Mouse (Mus musculus): ENCODE measurements around the gene Hibadh. TPM values are rescaled to one million over a fixed set of nuclear protein-coding genes. Genes with fewer than 3 reads are reported as not detected.

Hibadh gene
- total RNA-seq, 2 experiments from 2014 or later: 44.1 to 50.1 TPM

- peak in 1 of 2 experiments; percentile 72 for DNase-seq (ENCODE audit: low spot score in 2 of 2)
Measured at GRCm38 (mm10) chr6:52577270-52577669, 62.9 kb downstream of the Hibadh start.

- DNase-seq (ENCODE audit: low spot score in 2 of 2): no peak
Measured at GRCm38 (mm10) chr6:52568706-52569105, 71.5 kb downstream of the Hibadh start.

- peak in 1 of 2 experiments; percentile 15 for DNase-seq (ENCODE audit: low spot score in 2 of 2)
Measured at GRCm38 (mm10) chr6:52567327-52568299, 72.6 kb downstream of the Hibadh start.

- no peak for DNase-seq (ENCODE audit: low spot score in 2 of 2)
Measured at GRCm38 (mm10) chr6:52565210-52565609, 75.0 kb downstream of the Hibadh start.

GRCm38 (mm10) chr6:52562994-52563393 lies 77.2 kb downstream of the Hibadh start:
- no peak for DNase-seq (ENCODE audit: low spot score in 2 of 2)

GRCm38 (mm10) chr6:52559041-52559440 lies 81.1 kb downstream of the Hibadh start:
- DNase-seq (ENCODE audit: low spot score in 2 of 2): no peak

- DNase-seq (ENCODE audit: low spot score in 2 of 2): no peak
Measured at GRCm38 (mm10) chr6:52544376-52544775, 95.8 kb downstream of the Hibadh start.

- DNase-seq (ENCODE audit: low spot score in 2 of 2): no peak
Measured at GRCm38 (mm10) chr6:52542464-52542863, 97.7 kb downstream of the Hibadh start.

- DNase-seq (ENCODE audit: low spot score in 2 of 2): no peak
Measured at GRCm38 (mm10) chr6:52539911-52540310, 100.3 kb downstream of the Hibadh start.

- peak; percentile 7 to 44 for DNase-seq (ENCODE audit: low spot score in 2 of 2)
Measured at GRCm38 (mm10) chr6:52535072-52535704, 105.0 kb downstream of the Hibadh start.

- DNase-seq (ENCODE audit: low spot score in 2 of 2): no peak
Measured at GRCm38 (mm10) chr6:52532144-52532492, 108.1 kb downstream of the Hibadh start.

GRCm38 (mm10) chr6:52531366-52532143 lies 108.6 kb downstream of the Hibadh start:
- DNase-seq (ENCODE audit: low spot score in 2 of 2): no peak

- DNase-seq (ENCODE audit: low spot score in 2 of 2): no peak
Measured at GRCm38 (mm10) chr6:52530861-52531260, 109.3 kb downstream of the Hibadh start.

GRCm38 (mm10) chr6:52524226-52524625 lies 116.0 kb downstream of the Hibadh start:
- DNase-seq (ENCODE audit: low spot score in 2 of 2): no peak

GRCm38 (mm10) chr6:52518704-52519103 lies 121.5 kb downstream of the Hibadh start:
- DNase-seq (ENCODE audit: low spot score in 2 of 2): no peak

GRCm38 (mm10) chr6:52517272-52517671 lies 122.9 kb downstream of the Hibadh start:
- no peak for DNase-seq (ENCODE audit: low spot score in 2 of 2)

- DNase-seq (ENCODE audit: low spot score in 2 of 2): no peak
Measured at GRCm38 (mm10) chr6:52513876-52514405, 126.2 kb downstream of the Hibadh start.

- DNase-seq (ENCODE audit: low spot score in 2 of 2): no peak
Measured at GRCm38 (mm10) chr6:52508789-52509188, 131.4 kb downstream of the Hibadh start.

GRCm38 (mm10) chr6:52507946-52508345 lies 132.2 kb downstream of the Hibadh start:
- DNase-seq (ENCODE audit: low spot score in 2 of 2): no peak

- DNase-seq (ENCODE audit: low spot score in 2 of 2): peak in 1 of 2 experiments; percentile 37
Measured at GRCm38 (mm10) chr6:52507171-52507570, 133.0 kb downstream of the Hibadh start.
